Mouse (Mus musculus) limb, embryonic 12.5 days (tissue): Measurements from ENCODE around the gene Pabpc4l. TPM values are rescaled to one million over a fixed set of nuclear protein-coding genes. Genes with fewer than 3 reads are reported as not detected.
"Not testable (repeated sequence)": the region's sequence is repeated elsewhere in the genome, so short reads cannot be mapped to it uniquely, and the experiment has no call there.

Experiments used
- ATAC-seq: fragments of 200-750 bp; cut with Nextera tagmentation; 2 replicates; pipeline ENCODE4 v1.8.0; 2017; ENCODE audit warnings: low read depth, moderate TSS enrichment; ENCODE audit not compliant: insufficient number of reproducible peaks, insufficient read depth, low FRiP score, low TSS enrichment
- H3K27ac ChIP-seq: fragments of 300-500 bp; sonication (generic); 2 replicates; pipeline ENCODE4 v1.5.1; 2016; ENCODE audit warnings: mild to moderate bottlenecking, moderate library complexity
- H3K27me3 ChIP-seq: fragments of 300-500 bp; sonication (generic); 2 replicates; pipeline ENCODE4 v1.6.1; 2016; ENCODE audit warnings: mild to moderate bottlenecking, moderate library complexity
- H3K36me3 ChIP-seq: fragments of 300-500 bp; sonication (generic); 2 replicates; pipeline ENCODE4 v1.6.1; 2016; ENCODE audit warnings: mild to moderate bottlenecking, moderate library complexity
- H3K4me1 ChIP-seq: fragments of 300-500 bp; sonication (generic); replicated peaks from 2 replicates; pipeline ENCODE4 v1.6.1; 2016
- H3K4me2 ChIP-seq: fragments of 300-500 bp; sonication (generic); 2 replicates; pipeline ENCODE4 v1.6.1; 2016; ENCODE audit warnings: mild to moderate bottlenecking, moderate library complexity
- H3K4me3 ChIP-seq: fragments of 300-500 bp; sonication (generic); replicated peaks from 2 replicates; pipeline ENCODE4 v1.5.1; 2016; ENCODE audit warnings: mild to moderate bottlenecking
- H3K9ac ChIP-seq: fragments of 300-500 bp; sonication (generic); replicated peaks from 2 replicates; pipeline ENCODE4 v1.6.1; 2016; ENCODE audit warnings: mild to moderate bottlenecking, moderate library complexity
- H3K9me3 ChIP-seq: fragments of 300-500 bp; sonication (generic); 2 replicates; pipeline ENCODE4 v1.6.1; 2016; ENCODE audit warnings: mild to moderate bottlenecking, moderate library complexity
- WGBS: fragments of 180-500 bp; shearing (Covaris S2); methylation state at CpG from one replicate; pipeline ENCODE4 v1.1.7; 2016; 5-methylcytosine and 5-hydroxymethylcytosine counted together
- polyA plus RNA-seq: library from polyadenylated mRNA; unstranded; fragments of >200 nt; fragmentation: Nextera tagmentation; extraction: Ambion mirVana; gene quantifications from 2 replicates; pipeline ENCODE4 v1.2.1, GENCODE M21; 2016

Pabpc4l gene
- polyA plus RNA-seq, result 24.9 and 27.5 TPM in 2 replicates

DNA sequence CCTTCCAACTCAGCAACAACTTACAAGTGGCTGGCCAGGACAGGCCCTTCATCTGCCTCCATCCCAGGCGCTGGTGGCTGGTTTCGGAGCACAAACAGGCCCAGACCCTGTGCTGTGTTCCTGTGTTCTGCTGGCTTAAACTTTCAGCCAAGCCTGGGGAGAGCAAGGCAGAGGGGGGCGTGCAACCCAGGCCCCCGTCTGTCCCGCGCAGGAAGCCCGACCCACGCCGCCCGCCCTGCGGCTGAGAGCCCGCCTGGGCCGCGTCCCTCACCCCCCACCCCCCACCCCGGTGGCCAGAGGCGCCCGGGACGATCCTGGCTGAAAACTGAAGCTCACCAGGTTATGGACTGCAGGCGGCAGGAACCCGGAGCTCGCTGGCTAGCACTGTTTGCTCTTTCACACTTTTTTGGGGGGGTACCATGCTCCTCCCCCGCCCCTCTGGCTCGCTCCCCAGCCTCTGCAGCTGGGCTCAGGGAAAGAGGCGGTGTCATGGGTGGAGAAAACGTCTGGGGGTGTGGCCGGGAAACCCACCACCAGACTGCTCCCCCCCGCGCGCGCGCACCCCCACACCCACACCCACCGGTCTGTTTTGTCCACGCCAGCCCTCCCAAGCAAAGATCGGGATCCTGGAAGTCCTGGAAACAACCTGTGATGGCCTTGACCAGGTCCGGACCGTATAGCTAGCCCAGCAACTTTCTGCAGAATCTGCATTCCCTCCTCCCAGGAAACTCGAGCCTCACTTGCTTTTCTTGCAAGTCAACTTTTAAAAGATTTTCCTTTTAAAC lies at the start of gene Pabpc4l:
Pabpc4l (minus strand) TSS at position 739 of the 785 bp plus-strand sequence.
- WGBS, result under 1% methylated on average over 37 of the region's 37 CpGs
- Histone ChIP-seq H3K27me3 (no peaks in the 10 kb centered on the region), H3K4me3 (peak within 1 kb of the TSS; percentile 60), H3K27ac (peak within 1 kb of the TSS; percentile 95), H3K4me2 (peak within 1 kb of the TSS; percentile 61), H3K36me3 (peaks cover 11% of the 10 kb centered on the region), H3K4me1 (no peaks in the 10 kb centered on the region), H3K9ac (peak within 1 kb of the TSS; percentile 84), H3K9me3 (peaks cover 10% of the 10 kb centered on the region)
- peak; percentile 97 for ATAC-seq

DNA sequence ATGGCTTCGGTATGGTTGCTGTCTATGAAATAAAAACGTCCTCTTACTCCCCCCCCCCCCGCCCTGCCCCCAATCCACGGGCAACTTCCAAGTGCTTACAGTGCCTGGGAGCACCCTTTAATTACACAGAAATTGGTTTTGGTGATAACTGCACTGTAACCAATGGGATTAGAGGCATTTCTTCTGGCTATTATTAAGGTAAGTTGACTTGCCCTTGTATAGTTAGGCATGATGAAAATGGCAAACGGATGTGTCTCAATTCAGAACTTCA lies 42.9 kb upstream of the Pabpc4l start:
- H3K27ac ChIP-seq, result no peak overlapping the region
- 0 out of 2 replicates have a peak, but pooled peaks cover 5% of the 10 kb centered on the region for H3K4me1 ChIP-seq
- no peaks in the 10 kb centered on the region for H3K9me3 ChIP-seq
- H3K4me2 ChIP-seq, result no peak overlapping the region
- 61% methylated on average over 5 of the region's 5 CpGs for WGBS
- H3K9ac ChIP-seq, result no peak overlapping the region
- no peaks in the 10 kb centered on the region for H3K27me3 ChIP-seq
- H3K36me3 ChIP-seq, result no peaks in the 10 kb centered on the region
- H3K4me3 ChIP-seq, result no peak overlapping the region
- ATAC-seq, result no peak

DNA sequence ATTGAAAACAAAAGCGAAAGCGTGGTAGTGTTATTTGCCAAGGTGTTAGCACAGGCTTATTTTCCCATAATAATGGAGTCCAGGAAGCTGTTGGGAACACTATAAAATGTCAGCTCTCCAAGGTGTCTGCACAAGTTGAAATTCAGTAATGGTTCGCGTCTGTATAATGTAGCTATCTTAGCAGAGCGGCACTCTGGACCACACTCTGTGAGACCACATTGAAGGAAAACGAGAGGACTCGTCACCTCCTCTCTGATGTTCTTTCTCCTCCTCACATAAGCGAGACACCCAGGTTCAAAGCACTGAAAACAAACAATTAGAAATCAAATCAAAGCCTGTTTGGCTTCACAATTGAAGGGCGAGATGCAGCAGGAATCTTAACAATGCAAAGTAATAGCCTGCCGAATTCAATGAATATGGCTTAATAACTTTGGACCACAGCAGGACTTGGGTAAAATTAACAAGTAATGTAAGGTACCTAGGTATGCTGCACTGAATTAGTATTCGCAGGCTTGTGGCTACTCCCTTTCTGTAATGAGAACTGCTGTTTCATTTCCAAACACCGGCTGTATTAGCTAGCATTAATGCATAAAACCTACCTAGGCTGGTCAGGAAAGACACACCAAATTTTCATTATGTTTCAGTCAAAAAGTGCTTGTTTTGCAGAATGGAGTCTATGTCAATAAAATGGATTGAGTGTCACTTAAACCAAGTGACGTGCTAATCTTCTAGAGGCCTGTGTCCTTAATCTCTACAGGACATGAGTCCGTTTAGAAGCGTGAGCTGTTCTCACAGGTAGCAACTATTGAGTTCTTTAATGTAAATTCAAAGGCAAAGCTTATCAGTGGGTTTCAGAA lies 42.3 kb upstream of the Pabpc4l start:
- no peak overlapping the region for H3K4me3 ChIP-seq
- H3K4me2 ChIP-seq, result 0 out of 2 replicates have a peak overlapping the region, but pooled peaks have one; percentile 11
- ATAC-seq, result no peak
- H3K9me3 ChIP-seq, result no peaks in the 10 kb centered on the region
- no peak overlapping the region for H3K27ac ChIP-seq
- H3K4me1 ChIP-seq, result 0 out of 2 replicates have a peak, but pooled peaks cover 5% of the 10 kb centered on the region
- H3K36me3 ChIP-seq, result no peaks in the 10 kb centered on the region
- H3K9ac ChIP-seq, result no peak overlapping the region
- H3K27me3 ChIP-seq, result no peaks in the 10 kb centered on the region
- WGBS, result 54% methylated on average over 15 of the region's 15 CpGs

DNA sequence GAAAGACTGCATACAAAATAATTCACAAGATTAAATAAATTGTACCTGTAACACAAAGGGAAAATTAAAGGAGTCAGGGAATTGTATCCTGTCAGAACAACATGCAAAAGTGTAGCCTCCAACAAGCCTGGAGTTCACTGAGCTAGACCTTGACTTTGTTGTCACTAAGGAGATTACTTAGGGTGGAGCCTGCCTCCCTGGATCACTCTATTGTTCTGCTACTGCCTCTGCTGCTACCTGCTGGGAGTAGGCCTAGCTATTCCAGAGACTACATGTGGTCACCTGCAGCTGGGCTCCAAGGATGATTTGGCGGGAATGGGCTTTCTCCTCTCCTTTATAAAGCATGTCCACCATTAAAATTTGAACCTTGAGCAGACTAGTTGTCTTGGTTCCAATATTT lies 38.1 kb upstream of the Pabpc4l start:
- not testable (repeated sequence) for H3K27ac ChIP-seq, ATAC-seq
- 90% methylated on average over 1 of the region's 1 CpGs for WGBS

DNA sequence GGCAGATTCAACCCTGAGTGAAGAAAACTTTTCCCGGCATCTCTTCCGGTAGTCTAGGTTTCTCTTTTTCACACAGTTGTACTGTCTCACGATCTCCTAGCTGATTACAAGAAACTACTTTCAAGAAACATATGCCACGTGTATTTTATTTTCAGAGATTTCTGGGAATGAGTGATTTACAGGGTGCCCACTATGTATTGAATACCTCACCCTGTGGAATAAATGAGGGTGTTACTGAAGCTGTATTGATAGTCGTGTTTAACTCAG lies 180 bp upstream of the Pabpc4l start:
- H3K36me3 ChIP-seq, result peaks cover 11% of the 10 kb centered on the region
- 8% methylated on average over 5 of the region's 5 CpGs for WGBS

More for the DNA sequence above, 38.1 kb upstream of the Pabpc4l start:
- H3K9me3 ChIP-seq, H3K27me3 ChIP-seq, H3K4me1 ChIP-seq, H3K36me3 ChIP-seq, H3K9ac ChIP-seq, H3K4me3 ChIP-seq, H3K4me2 ChIP-seq: not testable (repeated sequence)

DNA sequence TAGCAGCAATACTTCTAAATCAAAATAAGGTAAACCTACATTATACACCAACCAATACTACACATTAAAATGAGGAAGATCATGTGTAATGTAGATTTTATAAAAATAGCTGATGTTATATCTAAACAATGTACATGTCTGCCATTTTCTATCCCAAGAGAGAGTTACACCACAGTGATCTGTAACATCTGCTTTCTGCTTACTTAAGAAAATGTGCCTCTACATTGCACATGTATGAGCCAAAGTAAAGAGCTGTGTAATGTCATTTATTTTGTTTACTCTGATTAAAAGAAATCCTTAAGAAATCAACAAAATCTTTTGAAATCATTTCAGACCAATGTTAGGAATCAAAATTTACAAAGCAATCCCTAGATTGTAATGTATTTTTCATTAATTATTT lies 16.6 kb downstream of the Pabpc4l start:
- no peaks in the 10 kb centered on the region for H3K4me1 ChIP-seq
- H3K36me3 ChIP-seq, result no peaks in the 10 kb centered on the region

More for the DNA sequence above, 180 bp upstream of the Pabpc4l start:
- peak; percentile 22 for ATAC-seq
- no peaks in the 10 kb centered on the region for H3K27me3 ChIP-seq
- peak overlapping the region; percentile 61 for H3K4me2 ChIP-seq
- H3K4me3 ChIP-seq, result peak overlapping the region; percentile 60
- H3K9ac ChIP-seq, result peak overlapping the region; percentile 84
- H3K9me3 ChIP-seq, result peaks cover 10% of the 10 kb centered on the region
- peak overlapping the region; percentile 95 for H3K27ac ChIP-seq
- no peaks in the 10 kb centered on the region for H3K4me1 ChIP-seq

More for the DNA sequence above, 16.6 kb downstream of the Pabpc4l start:
- Histone ChIP-seq H3K4me2 (no peak overlapping the region), H3K9me3 (no peaks in the 10 kb centered on the region), H3K4me3 (no peak overlapping the region), H3K9ac (no peak overlapping the region), H3K27me3 (no peaks in the 10 kb centered on the region), H3K27ac (no peak overlapping the region)
- no peak for ATAC-seq
